Mouse (Mus musculus): ENCODE results near the gene Rsg1.

Gene Rsg1

DNA sequence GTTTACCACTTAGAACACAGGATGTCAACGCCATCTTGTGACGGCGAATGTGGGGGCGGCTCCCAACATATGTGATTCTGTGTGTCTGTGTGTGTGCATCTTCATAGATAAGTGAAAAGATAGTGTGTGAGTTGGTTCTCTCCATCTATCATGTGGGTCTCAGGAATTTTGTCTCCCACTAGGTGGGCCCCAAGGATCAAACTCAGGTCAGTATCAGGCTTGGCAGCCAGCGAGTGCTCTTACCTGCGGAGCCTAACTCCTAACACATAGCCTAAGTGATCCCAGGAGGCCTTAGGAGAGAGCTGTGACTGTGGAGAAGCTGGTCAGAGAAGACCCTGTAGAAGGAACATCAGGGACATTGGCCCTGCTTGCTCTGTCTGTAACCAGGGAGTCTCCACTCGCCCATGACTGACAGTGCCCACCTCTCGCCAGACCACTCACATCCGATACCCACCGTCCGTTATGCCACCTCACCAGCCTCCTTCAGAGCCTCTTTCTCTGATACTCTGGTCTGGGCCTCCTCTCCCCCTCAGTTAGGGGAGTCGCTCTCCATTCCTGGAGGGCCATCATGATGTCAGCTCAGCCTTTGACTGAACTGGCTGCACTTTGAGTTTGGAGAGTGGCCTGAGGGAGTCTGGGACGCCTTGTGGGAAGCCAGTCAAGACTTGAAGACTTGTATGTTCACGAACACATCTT is 3.1 kb upstream of the Rsg1 start:
- intact Hi-C loops (cut with DNase I) = loop anchor here (5.0 to 10.0 kb wide), 2 partner anchors 57 to 66 kb away; partner anchors contain the start of gene Fbxo42

DNA sequence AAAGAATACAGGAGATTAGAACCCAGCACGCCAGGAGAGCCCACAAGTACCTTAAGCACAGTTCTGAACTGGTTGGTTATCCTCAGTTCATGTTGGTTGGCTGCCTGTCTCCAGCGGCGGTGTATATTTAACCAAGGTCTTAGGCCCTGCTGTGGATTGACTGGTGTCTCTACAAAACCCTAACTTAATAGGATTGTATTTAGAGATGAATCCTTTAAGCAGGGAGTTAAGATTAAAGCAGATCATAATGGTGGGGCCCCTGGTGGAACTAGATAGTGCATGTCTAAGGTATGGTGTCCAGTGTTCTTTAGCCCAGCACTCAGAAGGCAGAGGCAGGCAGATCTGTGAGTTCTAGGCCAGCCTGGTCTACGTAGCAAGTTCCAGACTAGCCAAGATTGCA is 2.1 kb upstream of the Rsg1 start:
- intact Hi-C loops (cut with DNase I) = loop anchor here (5.0 to 10.0 kb wide), 2 partner anchors 56 to 67 kb away; partner anchors contain the start of gene Fbxo42

DNA sequence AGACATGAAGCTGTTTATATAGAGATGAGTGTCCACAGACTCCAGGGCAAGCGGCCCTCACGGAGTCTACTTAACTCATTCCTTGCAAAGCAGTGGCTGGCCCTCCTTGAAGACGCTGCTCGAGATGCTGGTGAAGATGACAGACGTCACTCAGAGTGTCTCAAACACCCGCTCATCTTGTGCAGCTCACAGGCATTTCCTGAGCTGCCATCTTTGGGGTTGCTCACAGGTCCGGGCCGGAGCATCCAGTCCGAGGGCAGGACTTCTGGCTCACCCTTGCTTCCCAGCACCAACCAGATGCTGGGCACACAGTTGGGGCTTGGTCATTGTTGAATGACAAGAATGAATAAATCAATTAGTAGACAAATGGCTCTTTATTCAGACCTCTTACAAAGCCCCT is 864 bp upstream of the Rsg1 start:
- intact Hi-C loops (cut with DNase I) = loop anchor here (5.0 to 10.0 kb wide), 2 partner anchors 54 to 68 kb away; partner anchors contain the start of gene Fbxo42

DNA sequence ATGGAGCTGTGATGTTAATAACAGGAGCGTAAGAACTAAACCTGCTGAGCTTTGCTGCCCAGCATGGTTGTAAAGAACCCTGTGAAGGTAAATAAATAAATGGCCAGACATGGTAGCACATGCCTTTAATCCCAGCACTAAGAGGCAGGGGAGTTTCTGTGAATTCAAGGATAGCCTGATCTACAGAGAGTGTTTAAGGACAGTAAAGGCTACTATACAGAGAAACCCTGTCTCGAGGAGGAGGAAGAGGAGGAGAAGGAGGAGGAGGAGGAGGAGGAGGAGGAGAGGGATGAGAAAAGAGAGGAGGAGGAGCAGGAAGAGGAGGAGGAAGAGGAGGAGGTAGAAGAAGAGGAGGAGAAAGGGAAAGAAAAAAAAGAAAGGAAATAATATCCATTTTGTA is 414 bp upstream of the Rsg1 start:
- intact Hi-C loops (cut with DNase I) = loop anchor here (5.0 to 10.0 kb wide), 2 partner anchors 54 to 69 kb away; partner anchors contain the start of gene Fbxo42

DNA sequence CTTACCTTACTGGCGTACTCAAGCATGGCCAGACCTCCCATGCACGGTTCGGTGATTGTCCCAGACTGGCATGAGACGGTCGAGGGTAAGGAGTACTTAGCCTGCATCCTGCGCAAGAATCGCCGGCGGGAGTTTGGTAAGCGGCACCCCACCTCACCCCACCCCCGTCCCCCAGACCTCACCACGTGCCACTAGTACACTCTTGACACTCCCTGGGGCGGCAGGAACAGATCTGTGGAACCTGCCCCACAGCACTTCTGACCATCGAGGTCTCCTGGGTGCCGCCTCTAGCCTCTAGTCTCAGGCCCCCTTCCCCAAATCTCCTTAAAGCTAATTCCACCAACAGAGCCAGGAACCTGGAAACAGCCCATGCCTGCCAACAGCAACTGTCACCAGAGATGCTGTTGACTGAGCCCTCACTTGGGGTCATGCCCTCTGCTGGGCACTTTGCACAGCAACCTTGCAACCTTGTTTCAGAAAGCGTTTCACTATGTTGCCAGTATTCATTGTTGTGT is 638 bp downstream of the Rsg1 start:
- intact Hi-C loops (cut with DNase I) = loop anchor here (5.0 to 10.0 kb wide), 2 partner anchors 53 to 70 kb away; partner anchors contain the start of gene Fbxo42

DNA sequence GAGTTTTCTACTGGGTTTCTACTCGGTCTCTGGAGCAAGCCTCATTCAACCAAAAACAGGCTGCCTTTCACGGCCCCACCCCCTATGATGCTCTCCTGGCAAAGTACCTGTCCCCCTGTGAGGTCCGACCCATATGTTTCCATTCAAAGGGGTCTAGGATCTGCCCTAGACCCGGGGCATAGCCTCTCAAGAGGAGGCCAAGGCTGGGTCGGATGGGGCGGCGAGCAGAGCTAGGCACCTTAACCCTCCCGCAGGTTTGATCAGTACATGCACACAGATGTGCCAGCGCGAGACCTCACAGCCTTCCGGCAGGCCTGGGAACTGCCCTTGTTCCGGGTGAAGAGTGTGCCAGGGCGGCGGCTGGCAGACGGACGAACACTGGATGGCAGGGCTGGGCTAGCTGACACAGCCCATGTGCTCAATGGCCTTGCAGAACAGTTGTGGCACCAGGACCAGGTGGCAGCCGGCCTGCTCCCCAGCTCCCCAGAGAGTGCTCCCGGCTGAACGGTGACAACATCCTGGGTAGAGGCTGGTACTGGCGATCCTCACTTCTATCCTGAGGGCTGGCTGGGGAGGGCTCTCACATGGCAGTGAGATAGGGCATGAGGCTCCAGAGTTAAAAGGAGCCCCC is 5.9 kb downstream of the Rsg1 start:
- intact Hi-C loops (cut with DNase I) = loop anchor here (10.0 kb wide), 1 partner anchor 75 kb away; the partner anchor contains the start of gene Fbxo42

DNA sequence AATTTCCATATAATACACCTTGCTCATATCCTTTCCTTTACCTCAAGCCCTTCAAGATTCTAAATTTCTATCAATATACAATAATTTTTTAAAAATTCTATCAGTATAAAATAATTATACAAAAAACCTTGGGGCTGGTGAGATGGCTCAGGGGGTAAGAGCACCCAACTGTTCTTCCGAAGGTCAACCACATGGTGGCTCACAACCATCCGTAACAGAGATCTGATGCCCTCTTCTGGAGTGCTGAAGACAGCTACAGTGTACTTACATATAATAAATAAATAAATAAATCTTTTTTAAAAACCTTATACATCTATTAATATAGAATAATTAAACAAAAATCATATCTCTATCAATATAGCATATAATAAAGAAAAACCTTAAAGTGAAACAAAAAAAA is 8.1 kb downstream of the Rsg1 start:
- intact Hi-C loops (cut with DNase I) = no loop called here

DNA sequence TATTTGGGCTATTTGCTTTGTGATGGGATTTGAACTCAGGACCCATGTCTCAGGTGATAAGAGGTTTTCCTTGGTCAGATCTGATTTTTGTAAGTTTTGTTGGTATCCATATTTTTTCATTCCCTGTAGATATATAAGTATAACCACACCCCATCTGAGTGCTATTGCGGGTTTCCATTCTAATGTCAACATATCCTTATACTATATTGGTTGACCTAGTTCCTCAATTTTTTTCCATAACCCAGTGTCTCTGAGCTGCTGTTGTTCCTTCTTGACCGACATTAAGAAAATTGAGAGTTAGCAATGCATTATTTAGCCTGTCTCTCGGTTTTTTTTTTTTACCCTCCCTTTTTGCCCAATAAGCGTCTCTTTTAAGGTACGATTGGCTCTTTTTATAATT is 9.0 kb downstream of the Rsg1 start:
- intact Hi-C loops (cut with DNase I) = no loop called here

DNA sequence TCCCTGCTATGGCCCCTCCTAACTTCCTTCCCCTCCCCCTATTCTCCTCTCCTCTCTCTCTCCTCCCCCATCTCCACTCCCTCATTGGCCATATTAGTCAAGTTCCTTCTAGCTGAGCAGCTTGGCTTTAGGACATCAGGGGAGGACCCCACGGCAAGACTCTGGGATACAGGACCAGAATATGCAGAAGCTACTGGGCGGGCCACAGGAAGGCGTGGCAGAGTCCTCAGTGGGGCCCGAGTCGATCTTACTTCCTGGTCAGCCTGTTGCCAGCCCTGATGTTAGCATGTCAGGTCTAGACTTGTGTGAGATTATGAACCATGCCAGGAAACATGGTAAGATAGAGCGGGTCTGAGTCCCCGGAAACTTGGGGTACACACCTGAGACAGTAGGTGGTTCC is 14.9 kb downstream of the Rsg1 start:
- intact Hi-C loops (cut with DNase I) = no loop called here

DNA sequence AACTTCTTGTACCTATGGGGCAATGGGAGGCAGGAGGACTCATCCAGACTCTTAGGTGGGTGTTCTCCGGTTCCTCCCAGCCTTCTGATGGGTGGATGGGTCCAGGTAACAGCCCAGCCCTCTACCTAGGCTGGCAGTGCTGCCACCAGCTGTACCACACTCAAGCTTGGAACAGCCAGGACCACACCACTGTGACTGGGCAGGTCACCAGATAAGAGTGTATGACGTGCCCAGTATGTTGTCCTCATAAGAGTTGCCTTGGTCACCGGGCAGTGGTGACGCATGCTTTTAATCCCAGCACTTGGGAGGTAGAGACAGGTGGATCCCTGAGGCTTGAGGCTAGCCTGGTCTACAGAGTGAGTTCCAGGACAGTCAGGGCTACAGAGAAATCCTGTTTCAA is 19.4 kb downstream of the Rsg1 start:
- intact Hi-C loops (cut with DNase I) = no loop called here

DNA sequence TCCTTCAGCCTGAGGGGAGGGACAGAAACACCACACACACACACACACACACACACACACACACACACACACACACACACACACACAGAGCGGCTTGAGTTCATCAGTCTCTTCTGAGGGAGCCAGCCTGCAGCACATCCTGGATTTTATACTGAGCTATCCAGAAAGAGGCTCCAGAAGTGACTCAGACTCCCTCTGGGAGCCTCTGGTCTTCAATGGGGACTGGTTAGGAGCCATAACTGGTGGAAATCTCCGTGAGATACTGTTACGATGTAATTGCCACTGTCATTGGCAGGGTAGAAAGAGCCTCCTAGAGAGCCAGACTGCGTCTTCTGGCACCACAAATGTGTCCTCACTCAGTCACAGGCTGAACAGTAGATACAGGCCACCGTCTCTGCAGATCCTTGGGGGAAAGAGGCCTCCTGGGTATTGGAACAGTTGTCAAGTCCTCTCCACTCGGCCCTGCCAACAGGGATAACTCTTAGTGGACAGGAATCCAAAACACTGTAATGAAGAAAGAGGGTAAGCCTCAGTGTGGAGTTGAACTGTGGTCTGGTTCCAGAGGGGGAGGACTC is 21.9 kb downstream of the Rsg1 start:
- intact Hi-C loops (cut with DNase I) = no loop called here

DNA sequence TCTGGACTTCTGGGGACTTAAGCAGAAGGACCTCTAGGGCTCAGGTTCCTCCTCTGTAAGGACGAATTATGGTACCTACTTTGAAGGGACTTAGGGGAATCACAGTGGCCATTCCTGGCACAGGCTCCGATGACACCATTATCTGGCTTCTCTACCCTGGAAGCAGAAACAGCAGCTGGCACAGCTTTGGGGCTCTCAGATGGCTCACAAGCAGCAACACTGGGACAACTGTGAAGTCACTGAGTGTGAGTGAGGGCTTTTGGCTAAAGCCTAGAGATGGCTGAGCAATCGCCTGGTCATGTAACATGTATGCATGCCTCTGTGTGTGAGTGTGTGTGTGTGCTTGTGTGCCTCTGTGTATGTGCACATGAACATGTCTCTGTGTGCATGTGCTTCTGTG is 23.1 kb downstream of the Rsg1 start:
- intact Hi-C loops (cut with DNase I) = no loop called here

DNA sequence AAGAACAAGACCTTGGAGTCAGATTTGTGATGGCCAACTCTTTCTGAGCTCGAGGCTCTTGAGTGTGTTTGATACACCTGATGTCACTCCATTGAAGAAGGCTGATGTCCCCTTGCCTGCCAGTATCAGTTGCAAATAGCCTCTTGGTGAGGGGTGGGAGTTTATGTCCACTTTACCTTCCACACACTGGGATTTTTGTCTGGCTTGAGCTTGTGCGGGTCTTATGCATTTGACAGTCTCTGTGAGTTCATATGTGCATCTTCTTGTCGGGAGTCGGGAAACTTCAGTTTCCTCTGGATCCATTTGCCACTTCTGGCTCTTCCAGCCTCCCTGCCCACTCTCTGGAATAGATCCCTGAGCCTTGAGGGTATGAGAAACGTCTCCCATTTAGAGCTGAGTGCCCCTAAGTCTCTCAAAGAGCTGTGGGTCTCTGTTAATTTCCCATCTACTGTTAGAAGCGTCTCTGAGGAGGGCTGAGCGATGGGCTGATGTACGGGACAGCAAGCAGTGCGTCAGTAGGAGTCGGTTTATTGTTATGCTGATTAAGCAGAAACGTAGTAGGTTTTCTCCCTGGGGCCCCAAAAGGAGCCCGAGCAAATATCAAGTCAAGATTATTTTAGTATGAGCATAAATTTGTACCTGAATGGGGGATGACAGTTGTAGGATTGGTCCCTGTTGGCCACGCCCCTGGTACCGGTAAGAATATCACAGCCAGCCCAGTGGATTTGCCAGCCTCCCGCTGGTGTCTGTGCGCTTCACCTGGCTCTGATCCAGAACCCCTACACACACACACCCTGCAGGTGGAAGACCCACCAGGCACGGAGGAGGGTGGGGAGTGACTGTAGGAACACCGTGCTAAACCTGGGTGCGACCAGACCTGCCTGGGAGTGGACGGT is 25.0 kb downstream of the Rsg1 start:
- intact Hi-C loops (cut with DNase I) = no loop called here

DNA sequence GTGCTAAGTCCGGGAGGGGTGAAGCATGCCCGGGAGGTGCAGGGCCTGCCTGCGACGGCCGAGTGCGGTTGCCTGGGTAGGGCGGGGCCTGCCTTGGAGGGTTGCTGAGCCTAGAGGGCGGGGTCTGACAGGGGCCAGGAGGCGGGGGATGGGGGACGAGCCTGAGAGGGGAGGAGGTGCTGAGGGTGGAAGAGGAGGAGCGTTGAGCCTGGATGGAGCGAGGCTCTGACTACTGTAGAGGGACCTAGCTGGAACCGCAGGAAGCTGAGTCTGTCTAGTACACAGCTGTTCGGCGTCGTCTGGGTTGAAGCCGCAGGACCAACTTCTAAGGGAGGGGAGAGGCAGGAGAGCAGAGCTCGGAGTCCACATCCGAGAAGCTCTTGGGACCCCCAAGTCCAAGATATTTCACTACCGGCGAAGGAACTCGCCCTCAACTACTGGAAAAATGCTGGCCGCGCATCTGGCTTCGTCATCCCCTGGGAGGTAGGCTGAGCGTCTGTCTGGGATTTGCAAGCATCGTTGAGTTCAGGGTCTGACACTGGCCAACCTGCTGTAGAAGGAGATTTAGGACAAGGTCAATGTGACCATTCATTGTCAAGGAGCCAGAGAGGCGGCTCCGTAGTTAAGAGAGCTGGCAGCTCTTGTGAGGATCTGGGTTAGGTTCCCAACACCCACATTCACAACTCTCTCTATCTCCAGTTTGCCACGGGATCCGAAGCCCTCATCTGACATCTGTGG is 25.8 kb downstream of the Rsg1 start, which contains the start of gene Arhgef19:
Gene Arhgef19, plus strand, starts transcription at position 112 of the 738 bp plus-strand sequence.
- intact Hi-C loops (cut with DNase I) = no loop called here

DNA sequence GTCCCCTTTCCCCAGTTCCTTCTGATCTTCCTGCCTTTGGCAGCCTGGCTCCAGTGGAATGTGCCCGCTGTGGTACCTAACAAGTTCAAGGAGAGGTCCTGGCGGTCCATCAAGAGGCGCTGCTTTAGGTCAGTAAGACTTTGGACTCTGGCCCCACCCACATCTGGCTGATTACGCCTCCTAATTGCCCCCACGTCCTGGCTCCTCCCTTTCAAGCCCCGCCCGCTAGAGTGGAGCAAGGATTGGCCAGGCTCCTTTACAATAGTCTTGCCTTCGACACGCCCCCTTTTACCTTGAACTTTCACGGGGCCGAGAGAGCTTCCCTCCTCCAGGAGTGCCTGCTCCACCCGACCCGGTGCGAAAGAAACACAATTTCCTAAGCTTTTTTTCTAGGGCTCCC is 26.9 kb downstream of the Rsg1 start:
- intact Hi-C loops (cut with DNase I) = no loop called here

DNA sequence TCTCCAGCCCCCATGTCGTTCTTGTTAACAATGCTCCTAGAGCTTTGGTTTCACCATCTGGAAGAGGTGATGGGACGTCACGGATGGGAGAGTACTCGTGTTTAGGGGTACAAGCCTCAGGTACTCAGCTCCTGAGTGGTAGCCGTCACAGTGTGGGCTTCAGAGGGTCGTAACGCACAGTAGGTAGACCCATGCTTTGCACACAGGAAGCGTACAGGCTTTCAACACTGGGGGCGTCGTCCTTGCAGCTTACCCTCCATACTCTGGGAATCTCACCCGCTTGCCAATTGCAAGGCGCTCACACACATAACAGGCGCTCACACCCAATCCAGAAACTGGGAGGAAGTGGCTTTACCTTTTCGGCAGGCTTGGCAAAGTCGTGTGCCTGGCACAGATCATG is 28.1 kb downstream of the Rsg1 start:
- intact Hi-C loops (cut with DNase I) = no loop called here

DNA sequence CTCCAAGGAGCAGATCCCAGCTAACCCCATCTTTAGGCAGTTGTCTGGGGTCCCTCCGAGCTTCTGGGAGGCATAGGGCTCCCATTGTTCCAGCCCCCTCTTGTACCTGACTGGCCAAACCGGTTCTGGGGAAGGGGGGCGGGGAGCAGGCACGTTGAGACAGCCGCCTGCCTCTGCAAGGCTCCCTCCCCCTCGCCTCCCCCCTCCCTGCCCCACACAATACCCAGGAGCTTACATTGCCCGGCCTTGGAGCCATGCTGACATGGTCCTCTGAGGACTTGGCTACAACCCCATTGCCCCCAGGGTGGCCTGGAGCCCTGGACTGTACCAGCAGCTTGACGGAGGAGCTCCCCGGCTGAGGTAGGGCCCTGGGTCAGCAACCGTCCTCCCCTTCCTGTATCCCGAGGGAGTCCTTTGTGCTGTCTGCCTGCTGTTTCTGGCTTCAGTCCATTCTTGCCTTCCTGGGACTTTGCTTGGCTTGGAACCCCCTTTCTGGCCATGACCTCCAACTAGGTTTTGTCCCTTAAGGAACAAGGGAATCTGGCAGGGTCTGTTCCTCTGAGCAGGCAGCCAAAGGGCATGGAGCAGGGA is 29.0 kb downstream of the Rsg1 start:
- intact Hi-C loops (cut with DNase I) = no loop called here

DNA sequence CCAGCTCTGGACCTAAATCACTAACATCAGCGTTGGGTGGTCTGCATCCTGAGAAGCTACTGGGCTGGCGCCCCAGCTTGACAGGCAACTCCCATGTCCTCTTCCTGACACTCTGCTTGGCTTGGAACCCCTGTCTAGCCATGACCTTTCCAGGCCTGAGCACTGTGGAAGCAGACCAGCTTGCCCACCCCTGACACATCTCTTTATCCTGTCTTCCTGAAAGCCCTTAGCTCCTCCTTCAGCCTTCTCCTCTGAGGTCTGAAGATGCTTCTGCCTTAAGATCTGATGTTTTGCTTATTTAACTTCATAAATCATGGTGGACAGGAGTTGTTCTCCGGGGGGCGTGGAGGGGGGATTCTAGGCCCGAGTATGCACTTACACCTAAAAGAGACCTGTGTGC is 29.9 kb downstream of the Rsg1 start:
- intact Hi-C loops (cut with DNase I) = no loop called here

DNA sequence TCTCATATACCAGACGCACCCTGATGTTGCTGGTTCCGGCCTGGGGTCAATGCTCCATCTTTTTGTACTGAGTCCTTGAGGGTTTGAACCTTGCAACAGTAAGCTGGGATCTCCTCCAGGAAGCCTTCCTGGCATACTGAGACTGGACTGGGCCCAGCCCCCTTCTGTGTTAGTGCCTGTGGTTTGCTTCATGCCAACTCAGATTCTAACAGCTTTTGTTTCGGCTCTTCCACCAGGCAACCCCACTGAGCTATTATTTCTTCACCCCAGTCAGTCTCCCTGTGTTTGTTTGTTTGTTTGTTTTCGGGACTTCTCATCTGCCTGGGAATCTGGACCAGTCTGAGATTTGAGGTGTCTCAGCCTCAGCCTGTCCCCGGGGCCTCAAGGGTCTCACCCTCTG is 30.6 kb downstream of the Rsg1 start:
- intact Hi-C loops (cut with DNase I) = no loop called here

DNA sequence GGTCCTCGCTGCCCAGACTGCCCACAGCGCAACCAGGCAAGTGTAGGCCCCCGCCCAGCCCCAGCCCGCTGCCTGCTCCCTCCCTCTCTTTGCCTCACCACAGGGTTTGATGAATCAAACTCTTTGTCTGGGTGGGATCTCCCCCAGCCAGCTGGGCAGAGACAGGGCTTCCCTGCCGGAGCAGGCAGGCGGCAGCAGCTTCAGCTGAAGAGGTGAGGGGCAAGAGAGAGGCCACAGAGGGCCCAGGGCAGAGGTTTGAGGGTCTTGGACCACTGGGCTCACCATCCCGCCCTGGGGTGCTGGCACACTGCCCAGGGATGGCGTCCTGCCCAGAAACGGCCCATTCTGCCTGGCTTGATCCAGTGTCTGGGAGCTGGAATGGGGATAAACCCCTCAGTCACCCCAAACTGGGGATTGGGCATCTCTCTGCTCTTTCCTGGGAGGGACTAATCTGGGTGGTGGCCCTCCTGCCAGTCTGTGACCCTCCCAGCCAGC is 31.2 kb downstream of the Rsg1 start:
- intact Hi-C loops (cut with DNase I) = no loop called here

Data from adrenal gland (tissue).